25 mouse cellular contexts compared by ENCODE assay signal in the genomic region with DNA sequence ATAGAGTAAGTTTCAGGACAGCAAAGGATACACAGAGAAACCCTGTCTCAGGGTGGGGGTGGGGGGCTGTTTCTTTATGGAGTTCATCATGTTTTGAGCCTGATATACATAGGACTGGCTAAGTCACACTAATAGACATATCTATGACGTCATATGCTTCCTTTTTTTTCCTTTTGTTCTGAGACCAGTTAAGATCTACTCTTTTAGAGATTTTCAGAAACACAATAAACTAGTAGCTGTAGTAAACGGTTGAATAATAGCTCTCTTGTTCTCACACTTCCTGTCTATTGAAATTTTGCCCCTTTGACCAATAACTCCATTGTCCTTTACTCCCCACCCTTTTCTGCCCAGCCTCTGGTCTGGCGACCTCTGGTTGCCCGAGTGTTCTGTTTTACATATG.
DNase-seq lines count a peak whose midpoint lies in the region; ATAC-seq lines count a peak whose summit lies in the region.
"Had no signal": no experiment of that assay in that cellular context is flagged by ENCODE, and none has a peak within 500 bp of the region (broad histone marks: within the 10 kb centered on the region; RNA-seq: fewer than 3 reads in every experiment).

No protein-coding gene starts in this region.

- no peak overlapping the region for H3K9ac ChIP-seq in kidney, embryonic 16.5 days (replicated peaks; ENCODE audit: low read length)
- no peak overlapping the region for H3K9ac ChIP-seq in hindbrain, embryonic 13.5 days
- H3K9ac ChIP-seq: embryonic facial prominence, embryonic 13.5 days; embryonic facial prominence, embryonic 15.5 days; forebrain, embryonic 12.5 days had no signal

- 0 out of 2 replicates have a peak overlapping the region, but pooled peaks have one; percentile 36 for H3K27ac ChIP-seq in kidney, embryonic 16.5 days (ENCODE audit: low read length)
- H3K27ac ChIP-seq in hindbrain, embryonic 13.5 days: no peak overlapping the region
- H3K27ac ChIP-seq: embryonic facial prominence, embryonic 13.5 days; embryonic facial prominence, embryonic 15.5 days; forebrain, embryonic 12.5 days had no signal

- no peaks in the 10 kb centered on the region for H3K27me3 ChIP-seq in kidney, embryonic 16.5 days (ENCODE audit: insufficient read depth, low read length)
- no peaks in the 10 kb centered on the region for H3K27me3 ChIP-seq in hindbrain, embryonic 13.5 days
- H3K27me3 ChIP-seq: embryonic facial prominence, embryonic 13.5 days; embryonic facial prominence, embryonic 15.5 days; forebrain, embryonic 12.5 days; Patski had no signal

- H3K4me3 ChIP-seq in kidney, embryonic 16.5 days (ENCODE audit: low read length): no peak overlapping the region
- no peak overlapping the region for H3K4me3 ChIP-seq in hindbrain, embryonic 13.5 days
- H3K4me3 ChIP-seq: embryonic facial prominence, embryonic 13.5 days; embryonic facial prominence, embryonic 15.5 days; erythroblast, embryonic 14.5 days; forebrain, embryonic 10.5 days; forebrain, embryonic 12.5 days had no signal

- 0 out of 2 replicates have a peak, but pooled peaks cover 3% of the 10 kb centered on the region for H3K36me3 ChIP-seq in kidney, embryonic 16.5 days (ENCODE audit: insufficient read depth, low read length)
- no peaks in the 10 kb centered on the region for H3K36me3 ChIP-seq in hindbrain, embryonic 13.5 days
- H3K36me3 ChIP-seq: embryonic facial prominence, embryonic 13.5 days; embryonic facial prominence, embryonic 15.5 days; forebrain, embryonic 10.5 days; forebrain, embryonic 12.5 days; G1E had no signal

- no peak overlapping the region for H3K4me2 ChIP-seq in kidney, embryonic 16.5 days (replicated peaks; ENCODE audit: low read depth, low read length)
- no peak overlapping the region for H3K4me2 ChIP-seq in hindbrain, embryonic 13.5 days
- H3K4me2 ChIP-seq: embryonic facial prominence, embryonic 13.5 days; embryonic facial prominence, embryonic 15.5 days; forebrain, embryonic 12.5 days had no signal

- H3K9me3 ChIP-seq in kidney, embryonic 16.5 days (ENCODE audit: low read length): peaks cover 8% of the 10 kb centered on the region
- H3K9me3 ChIP-seq in hindbrain, embryonic 13.5 days: no peaks in the 10 kb centered on the region
- H3K9me3 ChIP-seq: embryonic facial prominence, embryonic 13.5 days; embryonic facial prominence, embryonic 15.5 days; G1E had no signal

- 0 out of 2 replicates have a peak, but pooled peaks cover 7% of the 10 kb centered on the region for H3K4me1 ChIP-seq in kidney, embryonic 16.5 days (ENCODE audit: insufficient read depth, low read length)
- H3K4me1 ChIP-seq in hindbrain, embryonic 13.5 days (replicated peaks): no peaks in the 10 kb centered on the region

- no peak for ATAC-seq in kidney, embryonic 16.5 days (ENCODE audit: low FRiP score, low TSS enrichment)
- no peak for ATAC-seq in hindbrain, embryonic 13.5 days (ENCODE audit: low FRiP score)
- ATAC-seq: activated CD4-positive, CD25-positive, alpha-beta regulatory T cell, adult 4 months; forebrain, embryonic 14.5 days; forebrain, embryonic 16.5 days; Patski had no signal

- DNase-seq in kidney, postnatal 36 days: no peak
- DNase-seq in ES-CJ7 (ENCODE audit: low read depth, low spot score): peak; percentile 38
- DNase-seq in R1 (ENCODE audit: low read depth, low spot score): peak; percentile 68
- no peak for DNase-seq in cerebellum, adult 11 months
- DNase-seq: adrenal gland, adult 8-10 months; adrenal gland, postnatal 14 days; adrenal gland, postnatal 36 days; cerebellum, adult 18-20 months; cerebellum, adult 8-10 months; cerebellum, adult 9-11 months; cerebellum, postnatal 14 days; cerebellum, postnatal 36 days; embryo, embryonic 11 days had no signal

- 71% methylated on average over 4 of the region's 4 CpGs for WGBS in kidney, embryonic 16.5 days
- WGBS in hindbrain, embryonic 13.5 days: 49% methylated on average over 4 of the region's 4 CpGs

Comparison
In these comparisons a context has a peak if more than half of its experiments do, and no peak if none do; other contexts are left out.
1. DNase-seq: peak in ES-CJ7 (single experiment) and R1 (single experiment); none in kidney, postnatal 36 days (0 of 2) and cerebellum, adult 11 months (single experiment).